Mouse (Mus musculus): ENCODE results near the gene Lipc. TPM values are rescaled to one million over a fixed set of nuclear protein-coding genes. Genes with fewer than 3 reads are reported as not detected.
A peak's percentile ranks its signal among the peaks of the same experiment; 100 is the strongest.

Lipc gene
- polyA plus RNA-seq, 1 experiment: 0.87 TPM

DNA sequence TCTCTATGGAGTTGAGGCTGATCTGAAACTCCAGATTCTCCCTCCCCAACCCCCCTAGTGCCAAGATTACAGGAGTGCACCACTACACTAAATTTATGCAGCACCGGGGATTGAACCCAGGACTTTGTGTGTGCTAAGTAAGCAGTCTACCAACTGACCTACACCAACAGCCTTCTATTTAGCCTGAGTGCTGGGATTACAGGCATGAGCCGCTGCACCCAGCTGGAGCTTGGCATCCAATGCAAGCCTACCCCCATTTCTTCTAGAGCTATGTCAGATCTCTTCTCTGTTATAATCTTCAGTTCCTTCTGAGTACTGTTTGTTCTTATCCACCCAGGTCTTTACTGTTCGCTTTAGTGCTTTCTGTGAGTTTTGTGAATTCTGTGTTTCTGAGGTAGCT is 117.8 kb downstream of the Lipc start:
- peaks cover 27% of the 10 kb centered on the region for H3K4me1 ChIP-seq (ENCODE audit: control insufficient read depth, insufficient read depth, low read length)
- TF ChIP-seq CTCF (IDR thresholded peaks at IDR 0.05; ENCODE audit: control insufficient read depth, insufficient read depth, low read length): no peak
- TF ChIP-seq POLR2A (IDR thresholded peaks at IDR 0.05; ENCODE audit: borderline replicate concordance, control insufficient read depth, low read depth, low read length): no peak
- no peak overlapping the region for H3K4me3 ChIP-seq (replicated peaks; ENCODE audit: control insufficient read depth, low read depth, low read length)

DNA sequence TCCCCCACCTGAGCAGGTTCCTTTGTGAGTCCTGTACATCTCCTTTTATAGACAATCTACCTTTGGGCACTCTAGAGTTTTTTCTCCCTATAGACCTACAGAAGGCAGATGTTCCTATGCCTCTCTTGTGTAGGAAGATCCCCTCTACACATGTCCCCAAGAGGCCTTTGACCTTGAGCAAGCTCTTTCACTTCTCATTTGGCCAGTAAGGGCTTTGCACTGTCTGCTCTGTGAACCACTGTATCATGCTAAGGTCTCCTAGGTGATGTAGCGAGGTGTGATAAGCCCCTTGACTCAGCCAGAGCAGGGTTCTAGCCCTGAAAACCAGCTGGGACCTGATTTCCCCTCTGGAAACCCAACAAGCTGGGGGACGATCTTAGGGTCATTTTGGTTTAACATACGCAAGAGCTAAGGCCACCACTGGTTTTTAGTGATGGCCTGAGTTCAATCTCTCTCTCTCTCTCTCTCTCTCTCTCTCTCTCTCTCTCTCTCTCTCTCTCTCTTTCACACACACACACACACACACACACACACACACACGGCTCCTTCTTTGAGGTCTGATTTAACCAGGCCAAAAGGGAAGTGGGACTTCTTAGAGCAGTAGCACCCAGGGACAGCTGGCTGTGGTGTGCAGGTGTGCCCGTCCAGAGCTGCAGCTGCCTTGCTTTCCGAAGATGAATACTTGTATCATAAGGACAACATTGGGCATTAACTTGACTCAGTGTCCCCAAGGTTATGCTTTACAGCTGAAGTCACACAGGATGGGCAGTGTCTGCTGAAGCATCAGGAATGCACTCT is 118.7 kb downstream of the Lipc start:
- WGBS: 37% methylated on average over 6 of the region's 6 CpGs
- TF ChIP-seq CTCF (IDR thresholded peaks at IDR 0.05; ENCODE audit: control insufficient read depth, insufficient read depth, low read length) (no peak), POLR2A (IDR thresholded peaks at IDR 0.05; ENCODE audit: borderline replicate concordance, control insufficient read depth, low read depth, low read length) (no peak)
- Histone ChIP-seq H3K4me3 (replicated peaks; ENCODE audit: control insufficient read depth, low read depth, low read length) (no peak overlapping the region), H3K27ac (ENCODE audit: control insufficient read depth, insufficient read depth, low read depth, low read length, poor library complexity) (peak overlapping the region; percentile 44), H3K4me1 (ENCODE audit: control insufficient read depth, insufficient read depth, low read length) (peaks cover 23% of the 10 kb centered on the region)

More for the DNA sequence above, 117.8 kb downstream of the Lipc start:
- 73% methylated on average over 3 of the region's 3 CpGs for WGBS
- H3K27ac ChIP-seq (ENCODE audit: control insufficient read depth, insufficient read depth, low read depth, low read length, poor library complexity): peak overlapping the region; percentile 94

DNA sequence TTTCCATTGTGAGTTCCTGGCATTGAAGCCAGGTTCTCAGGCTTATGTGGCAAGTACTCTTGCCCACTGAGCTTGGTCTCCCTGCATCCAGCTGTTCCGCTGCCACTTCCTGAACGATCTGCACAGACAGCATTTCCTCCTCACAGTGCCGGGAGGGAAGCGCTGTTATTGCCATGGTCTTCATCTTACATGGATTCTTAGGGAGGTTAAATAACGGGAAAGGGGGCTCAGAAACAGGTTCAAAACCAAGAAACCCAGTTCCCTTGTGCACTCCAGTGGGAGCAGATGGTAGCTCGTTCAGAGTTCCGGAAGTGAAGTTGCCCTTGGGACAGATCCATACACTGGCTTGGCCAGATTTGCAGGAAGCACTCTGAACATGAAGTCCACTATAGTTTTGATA is 119.8 kb downstream of the Lipc start:
- 55% methylated on average over 7 of the region's 7 CpGs for WGBS
- no peak overlapping the region for H3K4me3 ChIP-seq (replicated peaks; ENCODE audit: control insufficient read depth, low read depth, low read length)
- H3K27ac ChIP-seq (ENCODE audit: control insufficient read depth, insufficient read depth, low read depth, low read length, poor library complexity): no peak overlapping the region
- peaks cover 17% of the 10 kb centered on the region for H3K4me1 ChIP-seq (ENCODE audit: control insufficient read depth, insufficient read depth, low read length)
- TF ChIP-seq CTCF (IDR thresholded peaks at IDR 0.05; ENCODE audit: control insufficient read depth, insufficient read depth, low read length) (no peak), POLR2A (IDR thresholded peaks at IDR 0.05; ENCODE audit: borderline replicate concordance, control insufficient read depth, low read depth, low read length) (no peak)

DNA sequence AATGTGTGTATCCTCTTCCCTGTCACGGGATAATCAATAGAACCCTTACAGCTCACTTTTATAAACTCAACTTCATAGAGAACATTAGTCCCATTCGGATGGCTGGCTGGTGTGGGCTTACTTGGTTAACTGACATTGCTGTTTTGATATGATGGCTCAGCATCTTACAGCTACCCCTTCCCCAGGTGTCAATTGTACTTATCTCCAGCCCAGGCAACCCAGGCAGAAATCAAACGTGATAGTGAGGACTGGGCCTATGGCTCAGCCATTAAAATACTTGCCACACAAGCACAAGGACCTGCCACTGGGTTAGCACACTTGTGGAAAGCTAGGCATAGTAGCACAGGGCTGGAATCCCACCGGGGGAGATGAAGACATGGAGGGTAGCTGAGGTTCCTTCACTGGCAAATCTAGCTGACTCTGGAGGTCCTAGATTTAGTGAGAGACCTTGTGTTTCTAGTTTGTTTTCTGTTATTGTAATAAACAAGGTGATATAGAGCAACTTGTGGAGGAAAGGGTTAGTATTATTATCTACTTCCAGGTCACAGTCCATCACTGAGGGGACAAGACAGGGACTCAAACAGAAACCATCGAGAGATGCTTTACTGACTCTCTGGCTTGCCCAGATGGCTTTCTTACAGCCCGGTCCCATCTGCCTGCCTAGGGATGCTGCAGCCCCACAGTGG is 121.0 kb downstream of the Lipc start:
- no peak for TF ChIP-seq CTCF (IDR thresholded peaks at IDR 0.05; ENCODE audit: control insufficient read depth, insufficient read depth, low read length)
- TF ChIP-seq POLR2A (IDR thresholded peaks at IDR 0.05; ENCODE audit: borderline replicate concordance, control insufficient read depth, low read depth, low read length): no peak
- Histone ChIP-seq H3K4me1 (ENCODE audit: control insufficient read depth, insufficient read depth, low read length) (peaks cover 15% of the 10 kb centered on the region), H3K4me3 (replicated peaks; ENCODE audit: control insufficient read depth, low read depth, low read length) (no peak overlapping the region), H3K27ac (ENCODE audit: control insufficient read depth, insufficient read depth, low read depth, low read length, poor library complexity) (no peak overlapping the region)
- 79% methylated on average over 6 of the region's 6 CpGs for WGBS

DNA sequence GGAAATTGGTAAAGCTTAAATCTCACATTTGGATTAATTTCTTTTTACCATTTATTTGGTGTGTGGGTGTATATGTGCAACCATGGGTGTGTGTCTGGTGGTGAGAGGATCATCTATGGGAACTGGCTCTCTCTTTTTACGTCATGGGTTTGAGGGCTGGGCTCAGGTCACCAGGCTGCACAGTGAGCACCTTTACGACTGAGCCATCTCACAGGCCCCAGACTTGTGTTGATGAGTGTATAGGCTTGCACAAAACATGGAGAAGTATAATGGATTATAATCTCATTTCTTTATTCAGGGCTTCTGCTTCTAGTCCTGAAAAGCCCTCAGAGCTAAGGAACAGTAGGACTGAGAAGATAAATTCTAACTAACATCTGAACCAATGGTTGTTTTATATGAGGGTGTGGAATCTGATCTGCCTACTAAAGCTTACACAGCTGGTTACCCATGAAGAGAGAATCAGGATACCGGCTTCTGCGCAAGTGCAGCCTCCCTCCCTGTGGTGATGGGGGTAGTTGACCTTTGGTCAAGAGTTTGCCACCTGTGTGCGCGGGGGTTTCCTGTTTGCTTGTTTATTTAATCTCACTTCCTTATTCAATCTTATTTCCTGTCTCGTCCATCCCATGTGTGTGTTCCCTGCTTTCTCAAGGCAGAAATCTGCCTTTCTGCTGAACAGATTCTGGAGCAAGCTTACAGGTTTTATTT is 122.1 kb downstream of the Lipc start:
- WGBS: 62% methylated on average over 7 of the region's 7 CpGs
- Histone ChIP-seq H3K27ac (ENCODE audit: control insufficient read depth, insufficient read depth, low read depth, low read length, poor library complexity) (no peak overlapping the region), H3K4me3 (replicated peaks; ENCODE audit: control insufficient read depth, low read depth, low read length) (no peak overlapping the region), H3K4me1 (ENCODE audit: control insufficient read depth, insufficient read depth, low read length) (peaks cover 13% of the 10 kb centered on the region)
- TF ChIP-seq POLR2A (IDR thresholded peaks at IDR 0.05; ENCODE audit: borderline replicate concordance, control insufficient read depth, low read depth, low read length) (no peak), CTCF (IDR thresholded peaks at IDR 0.05; ENCODE audit: control insufficient read depth, insufficient read depth, low read length) (no peak)

DNA sequence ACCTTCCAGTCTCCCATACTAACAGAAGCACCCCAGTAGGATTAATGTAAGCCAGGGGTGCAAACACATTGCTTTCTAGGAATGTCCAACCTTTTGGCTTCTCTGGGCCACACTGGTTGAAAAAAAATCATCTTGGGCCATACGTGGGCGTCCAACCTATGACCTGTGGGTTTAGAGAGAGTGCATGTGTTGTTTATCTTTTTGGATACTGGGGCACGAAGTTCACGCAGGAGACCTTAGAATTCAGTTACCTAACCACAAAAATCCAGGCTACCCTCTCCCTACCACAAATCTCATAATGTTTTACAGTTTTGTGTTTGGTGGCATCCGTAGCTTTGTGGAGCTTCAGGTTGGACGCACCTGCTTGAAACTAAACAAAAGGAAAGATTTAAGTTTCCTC is 124.1 kb downstream of the Lipc start:
- H3K4me1 ChIP-seq (ENCODE audit: control insufficient read depth, insufficient read depth, low read length): peaks cover 5% of the 10 kb centered on the region

DNA sequence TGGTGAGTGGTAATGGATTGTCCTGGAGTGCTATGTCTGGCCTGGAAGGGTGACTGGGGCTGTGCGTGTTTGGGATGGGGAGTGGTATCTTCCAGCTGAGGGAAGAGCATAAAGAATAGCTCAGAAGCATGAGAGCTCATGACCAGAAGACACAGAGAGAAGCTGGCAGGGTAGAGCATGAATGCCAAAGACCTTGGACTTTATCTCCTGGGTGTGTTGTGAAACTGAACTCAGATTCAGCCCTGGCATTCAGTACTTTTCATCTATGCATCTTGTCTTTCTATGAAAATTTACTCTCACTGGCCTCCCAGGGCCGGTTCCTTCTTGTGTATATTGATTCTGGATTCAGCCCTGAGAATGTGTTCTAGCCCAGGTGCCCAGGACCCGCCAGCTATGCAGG is 127.9 kb downstream of the Lipc start:
- Histone ChIP-seq H3K4me1 (ENCODE audit: control insufficient read depth, insufficient read depth, low read length) (no peaks in the 10 kb centered on the region), H3K4me3 (replicated peaks; ENCODE audit: control insufficient read depth, low read depth, low read length) (no peak overlapping the region), H3K27ac (ENCODE audit: control insufficient read depth, insufficient read depth, low read depth, low read length, poor library complexity) (no peak overlapping the region)
- WGBS: 76% methylated on average over 3 of the region's 3 CpGs
- TF ChIP-seq POLR2A (IDR thresholded peaks at IDR 0.05; ENCODE audit: borderline replicate concordance, control insufficient read depth, low read depth, low read length) (no peak), CTCF (IDR thresholded peaks at IDR 0.05; ENCODE audit: control insufficient read depth, insufficient read depth, low read length) (no peak)

More for the DNA sequence above, 124.1 kb downstream of the Lipc start:
- Histone ChIP-seq H3K27ac (ENCODE audit: control insufficient read depth, insufficient read depth, low read depth, low read length, poor library complexity) (no peak overlapping the region), H3K4me3 (replicated peaks; ENCODE audit: control insufficient read depth, low read depth, low read length) (no peak overlapping the region)
- TF ChIP-seq POLR2A (IDR thresholded peaks at IDR 0.05; ENCODE audit: borderline replicate concordance, control insufficient read depth, low read depth, low read length) (no peak), CTCF (IDR thresholded peaks at IDR 0.05; ENCODE audit: control insufficient read depth, insufficient read depth, low read length) (no peak)
- WGBS: 78% methylated on average over 6 of the region's 6 CpGs

DNA sequence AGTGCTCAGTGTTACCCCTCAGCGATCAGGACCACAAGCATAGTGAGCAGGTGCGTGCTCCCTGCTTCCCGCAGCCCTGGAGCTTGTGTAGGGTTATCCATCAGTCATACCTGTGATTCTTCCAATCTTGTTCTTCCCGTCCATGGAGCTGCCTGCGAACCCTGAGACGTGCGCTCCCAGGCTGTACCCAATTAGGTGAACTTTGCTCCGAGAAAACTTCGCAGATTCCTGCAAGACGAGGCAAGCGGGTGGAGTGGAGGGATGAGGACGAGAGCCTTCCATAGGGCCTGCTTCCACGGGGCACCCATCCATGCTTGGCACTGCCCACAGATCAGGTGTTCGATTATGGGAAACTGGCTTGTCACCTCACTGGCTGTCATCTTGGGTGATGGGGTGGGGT is 133.3 kb downstream of the Lipc start:
- TF ChIP-seq POLR2A (IDR thresholded peaks at IDR 0.05; ENCODE audit: borderline replicate concordance, control insufficient read depth, low read depth, low read length) (no peak), CTCF (IDR thresholded peaks at IDR 0.05; ENCODE audit: control insufficient read depth, insufficient read depth, low read length) (no peak)
- Histone ChIP-seq H3K4me1 (ENCODE audit: control insufficient read depth, insufficient read depth, low read length) (no peaks in the 10 kb centered on the region; the same call in 1 of the 2 replicates), H3K27ac (ENCODE audit: control insufficient read depth, insufficient read depth, low read depth, low read length, poor library complexity) (no peak overlapping the region), H3K4me3 (replicated peaks; ENCODE audit: control insufficient read depth, low read depth, low read length) (no peak overlapping the region)
- 87% methylated on average over 14 of the region's 14 CpGs for WGBS

Measured in bone marrow, adult 2 months (tissue).